Mouse (Mus musculus) megakaryocyte, embryonic 14.5 days (primary cell): ENCODE measurements around the gene Ppp3ca.

ENCODE experiments used
- FLI1 ChIP-seq: IDR thresholded peaks from 2 replicates; pipeline ENCODE4 v1.6.1; 2012; ENCODE audit warnings: low read length, inconsistent platforms, mixed read lengths
- GATA1 ChIP-seq: IDR thresholded peaks from 3 replicates; pipeline ENCODE4 v1.6.1; 2012; ENCODE audit warnings: mixed read lengths, low read length, inconsistent platforms, borderline replicate concordance

GRCm38 (mm10) chr3:136780321-136780720 lies 110.4 kb downstream of the Ppp3ca start:
- TF ChIP-seq GATA1: no peak
- TF ChIP-seq FLI1: no peak
